Mouse (Mus musculus) thymus, postnatal 25 days (tissue): Measurements from ENCODE around the gene Pqlc2.

Experiments used
- DNase-seq: peaks from one replicate; pipeline ENCODE4 v3.0.0; 2022

The Pqlc2 gene

DNA sequence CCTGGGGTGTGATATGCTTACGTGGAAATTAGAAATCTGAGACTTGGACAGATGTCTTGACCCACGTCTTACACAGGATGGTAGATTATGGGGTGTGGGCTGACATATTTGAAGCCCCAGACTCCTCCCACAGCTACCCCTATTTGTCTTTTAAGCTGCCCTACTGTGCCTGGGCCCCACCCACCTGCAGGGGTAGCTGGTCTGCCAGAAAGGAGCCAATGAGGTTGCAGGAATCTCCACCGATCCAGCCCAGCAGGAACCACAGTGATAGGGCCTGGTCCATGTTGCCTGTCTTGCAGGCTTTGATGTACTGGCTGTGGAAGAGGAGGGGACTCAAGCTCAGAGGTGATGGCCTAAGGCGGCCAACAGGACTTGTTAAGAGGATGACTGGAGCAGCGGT, 8.3 kb downstream of the Pqlc2 start:
- no peak for DNase-seq

DNA sequence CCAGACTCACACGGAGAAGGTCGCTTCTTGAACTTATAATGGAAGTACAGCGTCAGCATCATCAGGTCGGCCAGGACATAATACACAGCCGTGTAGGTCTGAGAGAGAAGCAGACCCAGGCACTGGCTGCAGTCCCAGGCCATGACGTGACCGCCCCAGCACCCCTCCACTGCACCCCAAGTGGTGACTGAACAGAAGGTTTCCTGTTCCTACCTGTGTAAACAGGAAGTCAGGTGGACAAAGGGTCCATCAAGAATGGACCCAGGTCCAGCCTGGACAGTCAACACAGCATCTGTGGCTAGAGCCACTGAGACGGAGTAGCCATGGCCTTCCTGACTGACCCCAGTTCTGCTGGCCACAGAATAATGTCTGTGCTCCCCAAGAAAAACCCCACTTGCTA, 8.7 kb downstream of the Pqlc2 start:
- DNase-seq, result no peak

DNA sequence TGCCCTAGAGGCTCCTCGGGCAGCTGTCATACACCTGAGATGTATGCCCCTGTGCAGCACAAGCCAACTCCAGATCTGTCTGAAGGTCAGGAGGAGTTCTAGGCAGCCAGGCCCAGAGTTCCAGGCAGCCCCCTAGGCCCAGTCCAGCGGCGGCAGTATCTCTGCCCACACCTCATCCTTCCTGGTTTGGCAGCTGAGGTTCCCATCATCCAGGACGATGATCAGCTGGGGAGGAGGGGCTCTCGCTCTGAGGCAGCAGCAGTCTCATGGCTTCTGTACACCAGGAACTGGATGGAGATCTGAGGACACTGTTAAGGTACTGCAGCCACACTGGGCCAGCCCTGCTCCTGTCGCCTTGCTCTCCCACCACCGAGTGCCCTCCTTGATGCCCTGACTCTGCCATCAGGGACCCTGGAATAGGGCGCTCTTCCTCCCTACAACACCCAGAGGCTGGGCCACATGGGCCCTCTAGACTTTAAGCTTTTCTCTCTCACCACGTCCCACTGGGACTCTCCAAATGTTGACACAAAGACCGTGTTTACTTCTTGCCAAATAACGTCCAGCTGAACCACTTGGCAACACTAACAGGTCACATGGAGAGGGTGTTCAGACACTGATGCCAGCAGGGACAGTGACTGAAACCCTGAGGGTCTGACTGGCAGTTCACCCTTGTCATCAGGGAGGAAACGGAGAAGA, 11.7 kb downstream of the Pqlc2 start:
- DNase-seq, result no peak

DNA sequence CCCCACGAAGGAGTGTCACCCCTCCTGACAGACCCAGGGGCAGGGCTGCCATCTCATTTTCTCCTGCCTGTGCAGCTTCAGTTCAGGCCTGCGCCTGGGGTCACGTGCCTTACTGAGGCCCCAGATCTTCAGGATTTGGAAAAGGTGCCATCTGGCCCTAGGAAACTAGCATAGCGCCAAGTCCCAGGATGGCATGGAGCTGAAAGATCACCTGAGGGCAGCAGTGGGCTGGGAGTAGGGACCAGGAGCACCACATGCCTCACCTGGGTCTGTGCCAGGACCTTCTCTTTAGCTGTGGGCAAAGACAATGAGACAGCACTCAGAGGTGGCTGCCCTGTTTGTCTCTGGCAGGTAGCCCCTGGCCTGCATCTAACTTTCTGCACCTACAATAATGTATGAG, 12.9 kb downstream of the Pqlc2 start:
- no peak for DNase-seq

DNA sequence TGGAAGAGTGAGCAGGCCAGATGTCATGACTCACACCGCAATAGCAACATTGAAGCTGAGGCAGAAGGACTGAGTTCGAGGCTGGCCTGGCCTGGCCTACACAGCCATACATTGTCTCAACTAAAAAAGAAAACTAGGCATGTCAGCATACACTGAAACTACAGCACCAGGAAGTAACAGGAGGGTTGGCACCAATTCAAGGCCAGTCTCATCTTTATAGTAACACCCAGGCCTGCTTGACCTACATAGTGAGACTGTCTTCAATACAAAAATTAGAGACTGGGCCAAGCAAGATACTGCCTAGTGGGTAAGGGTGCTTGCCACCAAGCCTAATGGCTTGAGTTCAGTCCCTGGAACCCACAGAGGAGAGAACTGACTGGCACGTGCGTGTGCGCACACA, 18.5 kb downstream of the Pqlc2 start:
- no peak for DNase-seq

DNA sequence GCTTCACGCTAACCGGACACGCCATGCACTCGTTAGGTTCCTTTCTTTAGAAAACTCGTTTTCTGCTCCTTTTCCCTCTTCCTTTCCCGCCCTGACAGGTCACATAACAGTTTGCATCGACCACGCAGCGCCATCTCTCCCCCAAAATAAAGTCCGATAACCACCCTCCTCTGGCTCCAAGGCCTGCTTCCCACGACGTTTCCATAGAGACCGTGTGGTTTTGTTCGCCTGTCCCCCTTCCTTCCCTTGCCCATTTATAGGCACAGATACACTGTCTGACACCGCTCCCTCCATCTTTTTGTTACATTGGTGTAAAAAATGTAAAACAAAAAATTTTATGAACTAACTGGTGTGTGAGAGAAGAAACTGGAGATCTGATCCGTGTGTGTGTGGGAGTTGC, 19.4 kb downstream of the Pqlc2 start:
- no peak for DNase-seq

DNA sequence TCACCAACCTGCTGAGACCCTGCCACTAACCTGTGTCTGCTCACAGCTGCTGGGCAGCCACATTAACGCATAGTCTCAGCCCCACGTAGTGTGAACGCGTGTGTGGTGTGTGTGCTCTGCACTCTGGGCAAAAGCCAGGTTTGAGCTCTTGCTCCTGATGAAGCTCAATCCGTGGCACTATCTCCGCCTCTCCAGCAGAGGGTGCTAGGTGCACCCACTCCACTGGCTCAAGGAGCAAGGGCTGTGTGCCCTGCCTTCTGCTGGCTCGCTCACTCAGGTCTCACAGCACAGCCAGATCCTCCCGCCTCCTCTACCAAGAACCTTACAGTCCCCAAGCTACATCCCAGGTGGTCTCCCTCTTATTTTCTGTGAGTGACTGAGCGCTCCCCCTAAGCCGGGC, 21.5 kb downstream of the Pqlc2 start:
- peak; percentile 30 for DNase-seq

DNA sequence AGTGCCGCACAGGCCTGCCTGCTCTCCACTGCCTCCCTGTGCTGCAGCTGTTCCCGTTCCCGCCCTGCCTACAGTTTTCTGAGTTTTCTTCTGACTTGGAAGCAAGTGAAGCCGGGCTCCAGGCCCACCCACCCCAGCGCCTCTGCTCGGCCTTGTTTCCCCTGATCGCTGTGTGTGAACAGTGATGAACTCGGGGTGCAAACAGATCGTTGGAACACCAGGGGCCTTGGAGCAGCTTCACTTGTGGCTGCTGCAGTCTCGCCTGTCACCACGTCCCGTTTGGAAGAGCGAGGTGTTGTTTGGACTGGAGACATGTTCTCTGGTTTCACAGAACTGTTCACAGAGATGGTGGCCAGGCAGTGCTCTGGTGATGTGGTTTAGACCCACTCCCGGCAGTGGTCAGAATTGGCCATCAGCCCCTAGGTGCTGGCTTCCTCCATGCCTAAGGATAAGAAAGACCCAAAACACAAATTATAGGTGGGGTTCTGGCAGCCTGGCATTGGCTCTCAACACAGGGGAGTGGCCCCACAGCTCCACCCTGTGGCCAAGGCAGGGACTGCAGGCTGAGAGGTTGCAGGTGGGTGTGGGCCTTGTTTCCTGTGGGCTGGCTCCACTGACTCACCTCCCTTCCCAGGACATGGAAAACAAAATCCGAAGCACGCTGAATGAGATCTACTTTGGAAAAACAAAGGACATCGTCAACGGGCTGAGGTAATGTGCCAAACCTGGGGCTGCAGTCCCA, 23.2 kb downstream of the Pqlc2 start:
- peak; percentile 86 for DNase-seq

DNA sequence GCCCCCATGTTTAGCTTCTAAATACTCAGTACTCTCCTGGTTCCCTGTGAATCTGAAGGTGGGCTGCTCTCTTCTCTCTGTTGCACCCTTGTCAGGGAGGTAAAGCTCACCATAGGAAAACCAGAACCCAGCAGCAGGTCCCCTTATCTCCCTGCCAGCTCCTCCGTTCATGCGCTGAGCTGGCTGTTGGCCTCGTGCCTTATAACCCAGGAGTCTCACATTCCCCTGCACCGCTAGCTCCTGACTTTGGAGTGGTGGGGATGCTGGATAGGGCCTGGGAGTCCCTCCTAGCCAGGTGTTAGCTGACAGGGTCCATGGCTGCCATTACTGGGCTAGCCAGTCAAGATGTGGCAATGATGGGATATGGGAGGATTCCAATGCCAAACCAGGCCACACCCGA, 24.3 kb downstream of the Pqlc2 start:
- no peak for DNase-seq

DNA sequence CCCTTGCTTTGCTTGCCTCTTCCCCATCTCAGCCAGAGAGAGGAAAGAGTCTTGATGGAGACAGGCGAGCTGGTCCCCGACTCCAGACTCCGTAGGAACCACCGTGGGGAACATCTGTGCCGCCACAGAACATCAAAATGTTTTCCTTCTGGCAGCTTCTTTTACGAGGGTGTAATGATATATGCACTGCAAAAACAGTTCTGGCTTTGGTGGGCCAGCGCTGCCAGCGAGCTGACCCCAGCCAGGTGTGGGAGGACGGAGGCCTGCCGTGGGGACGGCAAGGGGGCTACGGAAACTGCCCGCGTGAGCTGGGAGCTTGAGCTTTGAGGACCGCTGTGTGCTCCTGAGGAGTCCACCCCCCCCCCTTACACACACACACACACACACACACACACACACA, 25.6 kb downstream of the Pqlc2 start:
- no peak for DNase-seq

DNA sequence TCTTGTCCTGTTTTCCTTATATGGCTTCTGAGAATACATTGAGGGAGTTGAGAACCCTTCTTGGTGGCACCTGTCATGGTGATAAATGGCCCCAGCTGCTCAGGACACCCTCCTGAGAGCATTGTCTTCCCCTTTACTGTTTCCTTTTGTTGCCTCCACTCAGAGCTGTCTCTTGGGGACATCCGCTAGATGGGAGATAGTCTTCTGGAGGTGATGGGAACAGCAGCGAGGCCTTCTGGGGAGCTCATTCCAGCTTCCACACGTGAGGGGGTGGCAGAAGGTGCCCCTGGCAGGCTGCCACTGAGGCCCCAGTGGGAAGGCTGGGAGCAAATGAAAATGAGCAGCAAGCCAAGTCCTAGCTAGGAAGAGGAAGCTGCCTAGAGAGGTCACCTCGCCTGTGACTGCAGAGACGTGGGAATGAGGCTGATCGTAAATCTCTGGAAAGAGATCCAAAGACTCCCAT, 27.5 kb downstream of the Pqlc2 start:
- DNase-seq, result no peak

DNA sequence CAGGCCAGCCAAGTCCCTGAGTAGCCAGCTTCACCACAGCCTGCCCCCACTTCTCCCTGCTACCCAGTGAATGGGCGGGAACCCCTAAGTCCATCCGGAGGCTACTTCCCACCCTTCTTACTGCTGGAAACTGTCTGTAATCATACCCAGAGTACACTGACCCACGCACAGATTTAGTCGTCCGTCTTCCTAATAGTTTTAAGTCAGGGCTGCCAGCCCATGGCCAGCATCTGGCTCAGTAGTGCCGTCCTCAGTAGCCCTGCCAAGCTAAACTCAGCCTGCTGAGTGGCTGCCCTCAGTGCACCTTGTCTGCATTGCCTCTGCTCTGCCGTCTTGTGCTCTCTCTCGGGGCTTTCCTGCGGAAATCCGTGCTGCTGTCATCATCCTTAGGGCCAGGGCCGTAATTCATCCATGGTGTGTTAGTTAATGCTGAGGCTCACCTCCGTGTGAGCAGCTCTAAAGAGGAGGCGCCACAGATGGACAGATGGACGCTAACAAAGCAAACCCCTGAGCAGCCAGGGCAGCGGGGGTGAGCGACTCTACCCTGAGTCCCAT, 28.6 kb downstream of the Pqlc2 start:
- no peak for DNase-seq

DNA sequence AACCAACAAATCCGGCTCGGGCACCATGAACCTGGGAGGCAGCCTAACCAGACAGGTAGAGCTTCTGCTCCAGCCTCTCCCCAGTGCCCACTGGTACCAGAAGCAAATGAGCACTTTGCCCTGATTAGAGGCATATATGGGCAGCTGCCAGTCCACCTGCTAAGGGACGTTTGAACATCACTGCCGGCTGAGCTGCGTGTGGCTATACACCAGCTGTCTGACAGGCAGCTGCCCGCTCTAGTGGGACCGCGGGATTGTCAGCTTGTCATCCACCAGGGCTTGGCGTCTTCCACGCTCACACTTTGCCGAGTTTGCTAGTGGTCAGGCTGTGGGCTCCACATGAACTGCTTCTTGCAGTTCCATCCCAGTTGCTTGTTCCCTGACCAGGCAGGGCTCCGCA, 30.0 kb downstream of the Pqlc2 start:
- DNase-seq, result no peak

DNA sequence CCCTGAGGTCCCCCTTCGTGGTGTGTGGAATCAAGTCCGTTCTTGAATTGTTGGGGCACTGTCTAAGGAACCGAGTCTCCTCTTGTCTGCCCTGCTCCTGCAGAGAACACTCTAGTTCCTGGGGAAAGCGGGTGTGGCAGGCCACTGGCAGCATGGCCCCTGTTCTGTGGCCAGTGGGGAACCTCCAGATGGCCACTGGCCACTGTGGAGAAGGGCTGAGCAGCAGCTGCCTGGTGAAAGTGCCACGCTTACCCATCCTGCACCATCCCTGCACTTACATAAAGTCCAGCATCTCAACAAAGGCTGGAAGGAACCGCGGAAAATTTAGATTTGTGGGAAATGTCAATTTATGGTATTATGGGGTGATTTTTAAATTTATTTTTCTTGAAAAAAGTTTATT, 34.1 kb downstream of the Pqlc2 start:
- no peak for DNase-seq

DNA sequence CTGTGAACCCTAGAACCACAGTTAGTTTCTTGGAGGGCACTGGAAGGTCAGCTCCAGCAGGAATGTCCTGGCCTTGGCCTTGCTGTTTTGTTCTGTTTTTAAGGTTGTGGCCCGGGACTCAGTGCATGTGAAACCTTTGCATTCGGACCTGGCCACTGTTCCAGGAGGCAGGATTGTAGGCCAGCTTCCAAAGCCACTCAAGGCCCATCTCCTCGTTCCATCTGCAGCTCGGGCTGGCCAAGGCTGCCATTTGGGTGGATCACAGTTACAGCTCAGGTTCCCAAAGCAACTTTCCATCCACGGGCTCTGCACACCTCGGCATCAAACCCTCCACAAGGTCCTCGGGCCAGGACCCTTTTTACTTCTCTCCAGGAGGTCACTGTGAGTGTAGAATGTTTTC, 35.9 kb downstream of the Pqlc2 start:
- DNase-seq, result no peak

DNA sequence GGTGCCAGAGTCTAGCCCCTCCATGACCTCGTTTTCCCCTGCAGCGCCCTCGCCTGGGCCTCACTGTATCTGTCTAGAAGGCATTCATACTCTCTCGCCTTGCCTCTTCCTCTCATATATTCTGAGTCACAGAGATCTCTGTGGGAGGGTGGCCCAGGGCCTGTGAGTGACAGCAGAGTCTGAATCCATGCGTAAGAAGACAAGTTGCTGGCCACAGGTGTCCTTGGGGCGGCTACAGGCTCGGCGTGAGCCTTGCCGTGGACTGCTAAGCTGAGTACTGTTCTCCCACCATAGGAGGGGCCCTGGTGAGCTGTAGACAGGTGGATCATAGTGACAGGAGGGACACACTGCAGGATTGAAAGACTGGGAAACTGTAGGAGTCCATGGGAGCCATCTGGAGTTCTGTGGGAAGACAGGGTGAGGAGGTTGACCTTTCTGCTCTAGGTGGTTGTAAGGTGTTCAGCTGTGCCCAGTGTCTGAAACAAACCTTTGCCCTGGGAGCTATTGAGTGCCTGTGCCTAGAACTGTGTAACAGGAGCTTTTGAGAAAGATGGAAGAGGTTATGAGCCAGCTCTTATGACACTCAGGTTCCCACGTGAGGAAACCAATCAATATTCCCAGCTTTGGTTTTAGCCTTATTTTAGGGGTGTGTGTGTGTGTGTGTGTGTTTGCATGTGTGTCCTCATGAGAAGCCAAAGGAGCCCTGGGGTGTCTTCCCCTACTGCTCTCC, 37.4 kb downstream of the Pqlc2 start:
- no peak for DNase-seq

DNA sequence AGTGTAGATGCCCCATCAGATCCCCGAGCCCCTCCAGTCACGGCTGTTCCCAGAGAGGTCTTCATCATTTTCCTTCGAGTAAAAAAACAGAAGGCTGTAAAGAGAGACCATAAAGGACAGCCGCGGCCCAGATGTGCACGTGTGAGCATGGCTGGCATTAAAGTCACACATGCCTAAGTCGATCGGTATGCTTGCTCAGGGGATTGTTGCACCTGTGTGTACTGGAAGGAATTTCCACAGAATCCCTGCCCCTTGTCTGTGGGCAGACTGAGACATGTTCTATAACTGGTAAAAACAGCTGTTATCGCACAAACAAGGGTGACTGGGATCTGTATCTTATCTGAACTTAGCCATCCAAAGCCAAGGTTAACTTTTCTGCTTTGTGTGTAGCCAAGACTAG, 38.9 kb downstream of the Pqlc2 start:
- no peak for DNase-seq

DNA sequence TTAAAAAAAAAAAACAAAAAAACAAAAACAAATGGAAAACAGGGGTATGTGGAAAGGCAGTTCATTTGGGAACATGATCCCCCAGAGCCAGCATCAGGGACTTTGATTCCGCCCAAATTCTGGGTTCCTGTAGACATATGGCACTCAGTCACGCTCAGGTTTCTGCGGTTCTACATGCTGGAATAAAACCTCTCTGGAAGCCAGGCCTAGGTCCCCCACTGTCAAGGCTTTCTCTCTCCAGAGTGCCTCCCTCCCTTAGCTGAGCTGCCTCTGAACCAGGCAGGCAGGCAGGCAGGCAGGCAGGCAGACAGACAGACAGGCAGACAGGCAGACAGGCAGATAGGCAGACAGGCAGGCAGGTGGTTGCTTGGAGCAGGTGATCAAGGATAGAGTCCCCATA, 40.3 kb downstream of the Pqlc2 start:
- DNase-seq, result no peak

DNA sequence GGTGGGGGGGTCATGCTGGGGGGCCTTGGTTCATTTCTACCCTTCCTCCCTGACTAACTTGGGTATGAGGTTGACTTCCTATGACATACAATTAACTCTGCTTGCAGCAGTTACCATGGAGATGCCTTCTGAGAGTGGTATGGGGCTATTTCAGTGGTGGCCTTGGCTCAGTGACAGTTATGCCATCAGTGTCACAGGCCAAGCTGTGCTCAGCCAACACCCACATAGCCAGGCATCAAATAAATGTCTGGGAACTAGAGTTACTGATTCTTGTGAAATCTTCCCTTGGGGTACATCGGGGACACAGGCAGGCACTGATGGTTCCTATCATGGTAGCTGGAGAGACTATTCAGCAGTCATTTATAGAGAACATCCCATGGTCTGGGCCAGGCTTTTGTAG, 42.3 kb downstream of the Pqlc2 start:
- DNase-seq, result no peak

DNA sequence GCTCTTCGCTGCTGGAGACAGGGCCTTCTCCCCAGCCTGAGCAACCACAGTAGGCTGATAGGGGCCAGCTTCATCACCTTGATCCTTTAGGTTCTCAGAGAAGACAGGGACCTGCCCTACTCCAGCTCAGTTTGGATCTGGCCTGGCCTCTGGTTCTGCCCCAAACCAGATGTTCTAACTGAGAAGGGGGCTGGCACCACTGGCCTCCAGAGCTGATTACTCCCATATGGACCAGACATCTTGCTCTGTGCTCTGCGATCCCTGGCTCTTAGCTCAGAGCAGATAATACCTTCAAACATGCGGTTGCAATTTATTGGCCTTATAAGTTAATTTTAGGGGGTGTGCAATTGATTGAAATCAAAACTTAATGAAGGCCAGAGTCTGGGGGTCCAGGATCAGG, 43.2 kb downstream of the Pqlc2 start:
- no peak for DNase-seq

DNA sequence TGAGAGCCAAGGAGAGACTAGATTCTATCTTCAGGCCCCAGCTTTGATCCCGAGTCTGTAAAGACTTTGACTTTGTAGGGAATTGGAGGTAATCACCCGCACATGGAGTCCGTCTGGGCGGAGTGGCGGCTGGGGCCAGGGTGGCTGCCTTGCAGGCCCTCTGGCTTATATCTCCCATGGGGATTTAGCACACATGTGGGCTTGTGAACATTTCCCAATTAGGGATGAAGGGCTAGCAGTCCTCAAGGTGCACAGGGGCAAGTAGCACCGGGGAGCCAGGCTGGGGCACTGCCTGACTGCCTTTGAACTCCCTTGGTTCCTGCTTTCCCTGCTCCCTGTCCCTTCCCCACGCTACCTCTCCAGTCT, 44.0 kb downstream of the Pqlc2 start:
- no peak for DNase-seq

DNA sequence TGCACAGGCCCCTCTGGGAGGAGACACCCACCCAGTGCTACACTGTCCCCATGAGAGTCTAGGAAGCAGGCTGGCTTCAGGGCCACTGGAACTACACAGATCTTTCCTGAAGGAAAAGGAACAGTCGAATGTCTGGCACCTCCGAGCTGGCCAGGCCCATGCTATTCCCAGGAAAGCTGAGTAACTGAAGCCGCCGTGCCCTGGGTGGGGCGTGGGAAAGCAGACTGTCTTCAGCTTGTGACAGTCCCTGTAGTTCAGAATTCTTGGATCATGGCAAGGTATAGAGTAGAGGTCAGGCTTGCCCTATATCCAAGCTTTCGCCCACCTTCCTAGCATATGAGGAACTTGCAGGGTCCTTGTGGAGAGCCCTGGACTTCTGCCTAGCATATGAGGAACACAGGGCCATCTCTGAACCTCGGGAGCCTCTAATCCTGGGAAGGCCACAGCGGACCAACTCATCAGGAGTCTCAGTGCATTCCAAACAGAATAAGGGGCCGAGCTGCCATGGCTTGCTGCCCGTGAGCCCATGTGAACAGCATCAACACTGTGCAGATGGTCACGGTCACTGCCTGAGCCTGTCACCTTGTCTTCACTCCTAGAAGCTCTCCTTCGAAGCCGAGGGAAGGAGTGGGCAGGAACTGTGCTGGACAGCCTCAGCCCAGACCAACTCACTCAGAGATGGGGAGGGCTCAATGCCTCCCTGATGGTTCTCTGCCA, 44.6 kb downstream of the Pqlc2 start:
- DNase-seq, result no peak

DNA sequence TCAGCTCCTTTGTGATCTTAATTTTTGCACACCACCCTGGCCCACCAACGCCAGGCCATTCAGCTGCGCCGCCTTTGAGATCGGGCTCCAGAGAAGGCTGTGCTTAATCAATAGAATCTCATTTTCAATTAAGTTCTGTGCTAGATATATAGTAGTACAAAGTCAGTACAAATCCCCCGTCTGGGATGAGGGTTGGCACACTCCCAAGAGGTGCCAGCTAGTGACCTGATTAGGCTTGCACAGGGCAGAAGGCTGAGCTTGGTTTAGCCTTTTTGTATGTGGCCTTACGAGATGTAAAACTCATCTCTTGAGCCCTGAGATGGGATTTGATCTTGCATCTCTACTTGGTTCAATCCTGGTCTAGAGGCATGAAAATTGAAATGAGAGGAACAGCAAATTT, 47.5 kb downstream of the Pqlc2 start:
- no peak for DNase-seq
